Mouse (Mus musculus) hindbrain, embryonic 12.5 days (tissue): ENCODE measurements around the gene Efna4. TPM values are rescaled to one million over a fixed set of nuclear protein-coding genes. Genes with fewer than 3 reads are reported as not detected.
A peak's percentile ranks its signal among the peaks of the same experiment; 100 is the strongest.

Experiments
- ATAC-seq: fragments of 200-750 bp; cut with Nextera tagmentation; 2 replicates; pipeline ENCODE4 v1.8.0; 2017; ENCODE audit warnings: moderate TSS enrichment; ENCODE audit not compliant: low FRiP score
- H3K27ac ChIP-seq: fragments of 300-500 bp; sonication (generic); 2 replicates; pipeline ENCODE4 v1.5.1; 2016; ENCODE audit warnings: mild to moderate bottlenecking
- H3K27me3 ChIP-seq: fragments of 300-500 bp; sonication (generic); 2 replicates; pipeline ENCODE4 v1.6.1; 2016; ENCODE audit warnings: mild to moderate bottlenecking
- H3K36me3 ChIP-seq: fragments of 300-500 bp; sonication (generic); 2 replicates; pipeline ENCODE4 v1.6.1; 2016; ENCODE audit warnings: mild to moderate bottlenecking
- H3K4me1 ChIP-seq: fragments of 300-500 bp; sonication (generic); 2 replicates; pipeline ENCODE4 v1.6.1; 2016
- H3K4me2 ChIP-seq: fragments of 300-500 bp; sonication (generic); replicated peaks from 2 replicates; pipeline ENCODE4 v1.6.1; 2016; ENCODE audit warnings: mild to moderate bottlenecking
- H3K4me3 ChIP-seq: fragments of 300-500 bp; sonication (generic); 2 replicates; pipeline ENCODE4 v1.5.1; 2016; ENCODE audit warnings: mild to moderate bottlenecking
- H3K9ac ChIP-seq: fragments of 300-500 bp; sonication (generic); 2 replicates; pipeline ENCODE4 v1.6.1; 2016; ENCODE audit warnings: mild to moderate bottlenecking, moderate library complexity
- H3K9me3 ChIP-seq: fragments of 300-500 bp; sonication (generic); replicated peaks from 2 replicates; pipeline ENCODE4 v1.6.1; 2016; ENCODE audit warnings: mild to moderate bottlenecking
- WGBS: fragments of 180-500 bp; shearing (Covaris S2); methylation state at CpG from one replicate; pipeline ENCODE4 v1.1.7; 2016; 5-methylcytosine and 5-hydroxymethylcytosine counted together
- polyA plus RNA-seq: library from polyadenylated mRNA; unstranded; fragments of >200 nt; fragmentation: Nextera tagmentation; extraction: Ambion mirVana; gene quantifications from 2 replicates; pipeline ENCODE4 v1.2.1, GENCODE M21; 2016

Efna4 gene
- polyA plus RNA-seq, 1 experiment from 2014 or later = 20.5 TPM

DNA sequence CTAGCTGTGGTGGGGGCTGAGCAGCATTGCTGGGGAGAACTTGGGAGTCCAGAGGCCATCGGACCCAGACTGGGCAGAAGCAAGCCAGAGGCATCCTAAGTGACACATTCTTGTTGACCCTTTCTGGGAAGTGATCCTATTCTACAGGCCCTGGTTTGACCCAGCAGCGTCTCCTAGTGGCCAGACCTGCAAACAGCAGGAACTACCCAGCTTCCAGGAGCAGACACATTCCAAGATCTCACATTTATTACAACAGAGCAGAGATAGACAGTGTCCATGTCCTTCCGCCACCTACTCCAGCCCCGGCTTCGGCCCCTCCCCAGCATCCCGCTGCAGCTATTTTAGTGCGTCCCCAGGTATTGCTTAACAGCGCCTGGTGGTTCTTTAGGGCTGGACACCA, 1.6 kb upstream of the Efna4 start:
- peak overlapping the region; percentile 69 for H3K4me2 ChIP-seq
- H3K9ac ChIP-seq = no peak overlapping the region
- ATAC-seq = no peak
- WGBS = 28% methylated on average over 8 of the region's 8 CpGs
- peaks cover 16% of the 10 kb centered on the region for H3K36me3 ChIP-seq
- no peak overlapping the region for H3K27ac ChIP-seq
- H3K4me1 ChIP-seq = peaks cover 36% of the 10 kb centered on the region
- 0 out of 2 replicates have a peak overlapping the region, but pooled peaks have one; percentile 26 for H3K4me3 ChIP-seq
- H3K9me3 ChIP-seq = no peaks in the 10 kb centered on the region
- no peaks in the 10 kb centered on the region for H3K27me3 ChIP-seq

- H3K9me3 ChIP-seq = no peaks in the 10 kb centered on the region
- H3K36me3 ChIP-seq = peaks cover 15% of the 10 kb centered on the region
- under 1% methylated on average over 21 of the region's 21 CpGs for WGBS
- H3K27ac ChIP-seq = peak overlapping the region; percentile 92
- H3K4me3 ChIP-seq = peak overlapping the region; percentile 86
- H3K27me3 ChIP-seq = no peaks in the 10 kb centered on the region
- H3K4me1 ChIP-seq = peaks cover 50% of the 10 kb centered on the region
- no peak; the same call in 1 of the 2 replicates for ATAC-seq
- peak overlapping the region; percentile 83 for H3K9ac ChIP-seq
- H3K4me2 ChIP-seq = peak overlapping the region; percentile 69
These were observed 637 bp downstream of the Efna4 start for GRCm38 (mm10) chr3:89337062-89337720.

DNA sequence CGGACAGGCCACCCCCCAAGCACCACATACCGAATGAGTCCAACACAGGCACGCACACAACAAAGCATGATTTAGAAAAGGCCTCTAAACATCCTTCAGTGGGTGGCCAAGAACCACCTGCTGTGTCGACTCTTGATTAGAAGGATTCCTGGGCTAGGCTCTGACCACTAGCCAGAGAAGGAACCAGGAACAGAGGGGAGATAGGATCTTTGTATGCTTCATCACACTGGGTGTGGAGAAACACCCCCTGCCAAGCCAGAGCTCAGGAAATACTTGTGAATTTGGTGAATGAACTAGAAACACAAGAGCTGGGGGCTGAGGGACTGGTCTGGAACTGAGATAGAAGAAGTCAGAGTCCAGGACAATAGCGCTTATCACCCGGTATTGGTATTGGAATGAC, 1.3 kb downstream of the Efna4 start:
- peak overlapping the region; percentile 86 for H3K4me3 ChIP-seq
- ATAC-seq = no peak
- H3K27me3 ChIP-seq = no peaks in the 10 kb centered on the region
- H3K27ac ChIP-seq = peak overlapping the region; percentile 92; the same call in 1 of the 2 replicates
- peak overlapping the region; percentile 69 for H3K4me2 ChIP-seq
- H3K4me1 ChIP-seq = peaks cover 57% of the 10 kb centered on the region
- peak overlapping the region; percentile 83 for H3K9ac ChIP-seq
- peaks cover 15% of the 10 kb centered on the region for H3K36me3 ChIP-seq
- WGBS = 5% methylated on average over 6 of the region's 6 CpGs
- H3K9me3 ChIP-seq = no peaks in the 10 kb centered on the region

- 73% methylated on average over 11 of the region's 11 CpGs for WGBS
- Histone ChIP-seq H3K4me2 (0 out of 2 replicates have a peak overlapping the region, but pooled peaks have one; percentile 6), H3K4me1 (peaks cover 62% of the 10 kb centered on the region), H3K36me3 (peaks cover 15% of the 10 kb centered on the region), H3K9me3 (no peaks in the 10 kb centered on the region), H3K27ac (peak overlapping the region; percentile 52), H3K4me3 (no peak overlapping the region), H3K27me3 (peaks cover 14% of the 10 kb centered on the region), H3K9ac (0 out of 2 replicates have a peak overlapping the region, but pooled peaks have one; percentile 23)
- no peak for ATAC-seq
These were observed 4.8 kb downstream of the Efna4 start for GRCm38 (mm10) chr3:89333053-89333452.

DNA sequence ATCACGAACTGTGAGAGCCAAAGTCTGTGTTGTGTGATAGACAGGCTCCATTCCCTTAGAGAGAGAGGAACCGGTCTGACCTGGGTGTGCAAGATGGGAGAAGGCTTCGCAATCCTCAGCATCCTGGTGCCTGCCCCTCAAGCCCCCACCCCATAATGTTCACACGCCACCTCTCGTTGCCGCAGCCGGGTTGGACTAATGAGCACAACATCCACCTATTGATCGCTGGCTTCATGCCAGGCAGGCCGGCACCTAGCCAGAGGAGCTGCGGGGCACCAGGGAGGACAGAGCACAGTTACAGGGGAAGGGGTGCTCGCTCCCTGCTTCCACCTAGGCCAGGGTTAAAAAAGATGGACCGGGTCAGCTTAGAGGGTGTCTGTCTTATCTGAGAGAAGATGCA, 5.4 kb downstream of the Efna4 start:
- no peak overlapping the region for H3K4me3 ChIP-seq
- peak overlapping the region; percentile 52 for H3K27ac ChIP-seq
- 0 out of 2 replicates have a peak overlapping the region, but pooled peaks have one; percentile 6 for H3K4me2 ChIP-seq
- ATAC-seq = no peak
- H3K9ac ChIP-seq = no peak overlapping the region
- WGBS = 45% methylated on average over 12 of the region's 12 CpGs
- H3K9me3 ChIP-seq = no peaks in the 10 kb centered on the region
- peaks cover 14% of the 10 kb centered on the region for H3K27me3 ChIP-seq
- H3K36me3 ChIP-seq = peaks cover 15% of the 10 kb centered on the region
- H3K4me1 ChIP-seq = peaks cover 66% of the 10 kb centered on the region

GRCm38 (mm10) chr3:89332013-89332412, 5.8 kb downstream of the Efna4 start:
- no peak overlapping the region for H3K4me3 ChIP-seq
- H3K27ac ChIP-seq = 0 out of 2 replicates have a peak overlapping the region, but pooled peaks have one; percentile 35
- 45% methylated on average over 10 of the region's 10 CpGs for WGBS
- H3K36me3 ChIP-seq = peaks cover 15% of the 10 kb centered on the region
- H3K9ac ChIP-seq = no peak overlapping the region
- peaks cover 14% of the 10 kb centered on the region for H3K27me3 ChIP-seq
- H3K4me1 ChIP-seq = peaks cover 69% of the 10 kb centered on the region
- no peak for ATAC-seq
- no peak overlapping the region for H3K4me2 ChIP-seq
- no peaks in the 10 kb centered on the region for H3K9me3 ChIP-seq

DNA sequence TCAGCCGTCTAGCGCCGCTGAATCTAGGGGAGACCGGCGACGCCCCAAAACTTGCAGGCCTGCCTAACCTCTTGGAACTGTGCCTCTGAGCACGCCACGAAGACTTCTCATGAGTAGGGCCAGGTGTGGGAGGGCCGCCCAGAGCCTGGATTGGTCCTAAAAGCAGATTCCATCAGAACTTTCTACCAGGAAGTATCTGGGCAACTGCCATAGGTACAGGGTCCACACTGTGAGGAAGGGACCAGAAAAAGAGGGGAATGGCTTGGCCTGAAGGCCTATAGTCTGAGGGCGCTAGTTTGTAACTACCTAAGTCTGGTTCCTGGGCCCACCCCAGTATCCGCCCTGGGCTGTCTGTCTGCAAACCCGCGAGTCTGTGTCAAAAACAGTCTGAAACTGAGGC, 6.3 kb downstream of the Efna4 start:
- H3K4me2 ChIP-seq = no peak overlapping the region
- H3K9ac ChIP-seq = no peak overlapping the region
- peaks cover 15% of the 10 kb centered on the region for H3K36me3 ChIP-seq
- ATAC-seq = no peak
- 69% methylated on average over 13 of the region's 13 CpGs for WGBS
- H3K4me3 ChIP-seq = no peak overlapping the region
- H3K27ac ChIP-seq = 0 out of 2 replicates have a peak overlapping the region, but pooled peaks have one; percentile 35
- H3K27me3 ChIP-seq = peaks cover 14% of the 10 kb centered on the region
- H3K9me3 ChIP-seq = no peaks in the 10 kb centered on the region
- peaks cover 66% of the 10 kb centered on the region for H3K4me1 ChIP-seq

DNA sequence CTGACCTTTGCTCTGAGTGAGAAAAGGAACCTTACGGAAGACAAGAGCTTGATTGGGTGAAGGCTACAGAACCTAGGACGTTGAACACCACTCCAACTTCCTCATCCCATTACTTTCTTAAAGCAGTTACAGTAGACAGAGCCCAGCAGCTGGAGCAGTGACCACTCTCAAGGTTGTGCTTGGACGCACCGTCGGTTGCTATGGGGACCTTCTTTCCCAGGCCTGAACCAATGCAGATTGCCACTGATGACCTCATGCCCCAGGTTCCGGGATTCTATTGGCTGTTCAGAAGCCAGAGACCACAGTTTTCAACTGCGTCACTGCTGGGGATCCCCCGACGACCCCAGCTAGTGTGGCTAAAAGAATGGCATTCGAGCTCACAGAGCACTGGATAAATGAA, 6.9 kb downstream of the Efna4 start:
- Histone ChIP-seq H3K36me3 (peaks cover 15% of the 10 kb centered on the region), H3K27me3 (peaks cover 14% of the 10 kb centered on the region), H3K27ac (peak overlapping the region; percentile 41; the same call in 1 of the 2 replicates), H3K4me1 (peaks cover 60% of the 10 kb centered on the region), H3K9me3 (no peaks in the 10 kb centered on the region), H3K4me3 (no peak overlapping the region), H3K9ac (no peak overlapping the region), H3K4me2 (no peak overlapping the region)
- 12% methylated on average over 10 of the region's 10 CpGs for WGBS
- 0 out of 2 replicates have a peak, but pooled peaks have one; percentile 9 for ATAC-seq

- ATAC-seq = no peak
- WGBS = 43% methylated on average over 3 of the region's 3 CpGs
- Histone ChIP-seq H3K4me2 (no peak overlapping the region), H3K9ac (no peak overlapping the region), H3K9me3 (no peaks in the 10 kb centered on the region), H3K4me1 (peaks cover 56% of the 10 kb centered on the region), H3K36me3 (peaks cover 15% of the 10 kb centered on the region), H3K27me3 (peaks cover 14% of the 10 kb centered on the region), H3K27ac (peak overlapping the region; percentile 41), H3K4me3 (no peak overlapping the region)
These were observed 7.5 kb downstream of the Efna4 start for GRCm38 (mm10) chr3:89330346-89330745.

GRCm38 (mm10) chr3:89328623-89329022, 9.2 kb downstream of the Efna4 start:
- H3K27me3 ChIP-seq = peaks cover 23% of the 10 kb centered on the region
- H3K36me3 ChIP-seq = peaks cover under 1% of the 10 kb centered on the region; the same call in 1 of the 2 replicates
- H3K9ac ChIP-seq = peak overlapping the region; percentile 15; the same call in 1 of the 2 replicates
- 12% methylated on average over 4 of the region's 4 CpGs for WGBS
- no peak overlapping the region for H3K4me2 ChIP-seq
- 0 out of 2 replicates have a peak, but pooled peaks have one; percentile 24 for ATAC-seq
- H3K4me3 ChIP-seq = no peak overlapping the region
- 0 out of 2 replicates have a peak overlapping the region, but pooled peaks have one; percentile 48 for H3K27ac ChIP-seq
- H3K4me1 ChIP-seq = peaks cover 53% of the 10 kb centered on the region
- H3K9me3 ChIP-seq = no peaks in the 10 kb centered on the region

DNA sequence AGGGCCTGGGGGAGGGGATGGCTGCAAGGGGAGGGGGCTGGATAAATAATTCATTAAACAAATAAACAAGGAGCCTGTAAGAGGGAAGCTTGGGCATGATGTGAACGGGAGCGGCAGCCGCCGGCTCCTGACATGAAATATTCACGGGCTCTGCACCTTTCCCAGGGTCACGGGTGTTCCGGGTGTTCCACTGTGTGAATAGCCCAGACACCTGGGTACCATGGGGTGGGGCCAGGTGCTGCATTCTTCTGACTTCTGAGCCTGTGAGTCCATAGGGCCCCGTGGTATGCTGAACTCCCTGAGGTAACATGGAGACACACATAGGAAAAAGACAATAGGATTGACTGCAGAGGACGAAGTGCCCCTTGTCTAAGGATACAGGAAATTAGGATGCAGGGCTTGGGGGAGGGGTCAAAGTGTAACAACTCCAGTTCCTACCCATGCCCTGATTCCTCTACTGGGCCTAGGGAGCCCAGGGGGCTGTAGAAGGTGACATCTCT, 10.4 kb downstream of the Efna4 start:
- Histone ChIP-seq H3K27me3 (peaks cover 29% of the 10 kb centered on the region), H3K4me3 (no peak overlapping the region), H3K4me2 (no peak overlapping the region), H3K9ac (no peak overlapping the region), H3K36me3 (no peaks in the 10 kb centered on the region), H3K4me1 (peaks cover 44% of the 10 kb centered on the region), H3K27ac (peak overlapping the region; percentile 62), H3K9me3 (no peaks in the 10 kb centered on the region)
- 38% methylated on average over 9 of the region's 9 CpGs for WGBS
- no peak; the same call in 1 of the 2 replicates for ATAC-seq

- H3K27me3 ChIP-seq = peaks cover 43% of the 10 kb centered on the region
- no peak overlapping the region for H3K4me2 ChIP-seq
- H3K9ac ChIP-seq = no peak overlapping the region
- no peaks in the 10 kb centered on the region for H3K9me3 ChIP-seq
- H3K27ac ChIP-seq = no peak overlapping the region
- no peaks in the 10 kb centered on the region for H3K36me3 ChIP-seq
- H3K4me3 ChIP-seq = no peak overlapping the region
- 93% methylated on average over 8 of the region's 8 CpGs for WGBS
- no peak for ATAC-seq
- H3K4me1 ChIP-seq = peaks cover 44% of the 10 kb centered on the region
These were observed 11.9 kb downstream of the Efna4 start for GRCm38 (mm10) chr3:89325882-89326281.
